Mouse (Mus musculus): ENCODE measurements around the gene Wdr43.

DNA sequence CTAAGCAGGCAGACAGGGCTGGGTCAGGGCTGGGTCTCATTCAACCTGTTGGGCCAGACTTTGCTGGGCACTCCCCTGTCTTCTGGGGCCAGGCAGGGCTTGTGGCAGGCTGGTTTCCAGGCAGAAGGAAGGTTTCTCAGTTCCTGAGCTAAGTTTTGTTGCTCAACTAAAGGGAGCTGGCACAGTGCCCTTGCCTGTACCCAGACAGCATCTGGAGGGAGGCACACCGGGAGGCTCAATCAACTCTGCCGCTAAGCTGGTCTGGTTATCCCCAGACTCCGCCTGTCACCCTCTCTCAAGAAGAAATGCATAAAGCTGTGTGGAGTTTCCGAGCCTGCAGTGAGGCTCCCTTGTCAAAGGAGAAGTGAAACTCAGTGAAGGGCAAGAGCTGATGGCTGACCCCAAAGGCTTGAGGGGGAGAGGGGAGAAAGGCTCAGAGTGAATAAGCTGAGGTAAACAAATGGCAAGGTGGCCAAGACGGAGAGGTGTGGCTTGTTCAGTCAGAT, 68.5 kb downstream of the Wdr43 start:
- TF ChIP-seq CTCF (IDR thresholded peaks at IDR 0.05; ENCODE audit: low read depth) = no peak
- TF ChIP-seq EP300 (IDR thresholded peaks at IDR 0.05; ENCODE audit: low read depth) = no peak

Measured in heart, postnatal 0 days (tissue).